Mouse (Mus musculus): ENCODE results near the gene Sae1.

The Sae1 gene

GRCm38 (mm10) chr7:16287016-16287415 lies 100.6 kb downstream of the Sae1 start:
- TF ChIP-seq GATA4 (IDR thresholded peaks at IDR 0.05; ENCODE audit: insufficient replicate concordance, low read length) = no peak

DNA sequence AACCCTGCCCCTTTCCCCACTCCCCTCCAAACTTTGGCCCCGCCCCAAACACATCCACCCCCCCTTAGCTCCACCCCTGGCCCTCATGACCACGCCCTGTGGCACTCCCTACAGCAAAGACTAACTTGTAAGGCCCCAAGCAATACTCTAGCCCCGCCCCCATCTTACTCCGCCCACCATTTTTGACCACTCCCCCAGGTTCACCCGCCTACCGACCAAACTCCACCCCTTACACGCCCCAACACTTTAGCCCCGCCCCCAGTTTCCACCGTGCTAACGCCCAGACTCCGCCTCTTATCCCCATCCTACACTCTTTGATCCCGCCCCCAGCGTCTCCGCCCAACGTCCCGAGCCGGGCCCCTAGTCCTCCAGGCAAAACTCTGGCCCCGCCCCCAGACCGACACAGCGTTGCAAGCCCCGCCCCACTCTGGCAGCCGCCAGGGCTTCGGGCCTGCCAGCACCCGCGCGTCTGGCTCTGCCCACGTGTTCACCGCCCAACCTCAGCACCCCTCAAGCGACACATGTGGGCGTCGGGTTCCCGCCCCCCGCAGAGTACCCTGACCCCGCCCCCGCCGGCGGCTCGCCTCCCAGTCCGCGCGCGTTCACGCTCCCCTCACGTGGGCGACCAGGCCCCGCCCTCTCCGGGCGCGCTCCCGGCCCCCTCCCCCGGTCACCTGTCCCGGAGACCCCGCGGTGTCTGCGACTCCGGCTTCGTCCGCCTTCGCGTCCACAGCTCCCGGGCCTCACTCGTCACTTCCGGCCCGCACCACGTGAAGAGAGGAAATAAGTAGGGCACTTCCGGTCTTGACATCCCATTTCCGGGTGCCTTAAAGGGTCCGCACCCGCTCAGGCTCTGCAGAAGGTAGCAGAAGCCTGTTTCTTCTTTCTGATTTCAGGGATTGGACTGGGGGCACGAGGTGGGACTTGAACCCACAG lies 101.3 kb downstream of the Sae1 start, which contains the start of gene Ccdc9:
Gene Ccdc9, minus strand, starts transcription at position 770 of the 936 bp plus-strand sequence.
- no peak for TF ChIP-seq GATA4 (IDR thresholded peaks at IDR 0.05; ENCODE audit: insufficient replicate concordance, low read length)

DNA sequence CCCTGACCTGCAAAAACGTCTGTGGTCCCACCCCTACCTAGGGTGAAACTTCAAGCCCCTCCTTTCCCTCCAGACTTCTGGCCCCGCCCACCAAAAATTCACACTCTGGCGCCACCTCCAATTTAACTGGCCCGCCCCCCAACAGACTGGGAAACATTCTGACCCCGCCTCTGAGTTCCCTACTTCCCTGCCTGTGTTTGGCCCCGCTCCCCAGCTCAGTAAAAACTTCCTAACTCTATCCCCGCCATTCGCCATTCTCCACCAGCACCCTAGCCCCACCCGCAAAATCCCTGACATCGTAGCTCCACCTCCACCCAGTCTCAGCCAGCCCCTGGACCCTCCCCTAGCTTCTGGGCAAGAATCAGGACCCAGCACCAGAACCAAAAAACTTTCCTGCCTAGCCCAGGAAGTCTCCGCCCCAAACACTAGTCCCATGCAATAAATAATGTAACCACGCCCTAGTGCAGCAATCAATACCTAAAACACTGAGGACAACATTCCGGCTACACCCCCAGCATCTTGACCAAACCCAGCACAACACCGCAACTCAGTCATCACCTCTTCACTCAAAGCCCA lies 102.1 kb downstream of the Sae1 start:
- TF ChIP-seq GATA4 (IDR thresholded peaks at IDR 0.05; ENCODE audit: insufficient replicate concordance, low read length) = no peak

- no peak for TF ChIP-seq GATA4 (IDR thresholded peaks at IDR 0.05; ENCODE audit: insufficient replicate concordance, low read length)
These were observed 102.7 kb downstream of the Sae1 start for GRCm38 (mm10) chr7:16284904-16285303.

DNA sequence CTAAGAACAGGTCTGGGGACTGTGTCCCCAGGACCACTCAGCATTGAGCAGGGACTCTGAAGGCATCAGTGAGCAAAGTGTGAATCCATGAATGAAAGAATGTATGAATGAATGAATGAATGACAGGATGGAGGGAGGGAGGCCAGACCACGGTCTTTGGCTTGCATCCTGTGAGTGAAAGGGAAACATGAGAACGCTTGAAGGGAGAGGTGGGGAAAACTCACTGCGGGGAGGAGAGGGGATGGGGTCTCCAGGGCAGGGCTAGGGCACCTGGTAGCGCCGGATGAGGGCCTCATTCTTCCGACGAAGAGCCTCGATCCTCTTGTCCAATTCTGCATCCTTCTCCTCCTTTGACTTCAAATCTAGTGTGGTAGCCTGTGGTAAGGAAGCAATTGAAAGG lies 103.6 kb downstream of the Sae1 start:
- TF ChIP-seq GATA4 (IDR thresholded peaks at IDR 0.05; ENCODE audit: insufficient replicate concordance, low read length) = no peak

- TF ChIP-seq GATA4 (IDR thresholded peaks at IDR 0.05; ENCODE audit: insufficient replicate concordance, low read length) = no peak
These were observed 105.3 kb downstream of the Sae1 start for GRCm38 (mm10) chr7:16282334-16282733.

DNA sequence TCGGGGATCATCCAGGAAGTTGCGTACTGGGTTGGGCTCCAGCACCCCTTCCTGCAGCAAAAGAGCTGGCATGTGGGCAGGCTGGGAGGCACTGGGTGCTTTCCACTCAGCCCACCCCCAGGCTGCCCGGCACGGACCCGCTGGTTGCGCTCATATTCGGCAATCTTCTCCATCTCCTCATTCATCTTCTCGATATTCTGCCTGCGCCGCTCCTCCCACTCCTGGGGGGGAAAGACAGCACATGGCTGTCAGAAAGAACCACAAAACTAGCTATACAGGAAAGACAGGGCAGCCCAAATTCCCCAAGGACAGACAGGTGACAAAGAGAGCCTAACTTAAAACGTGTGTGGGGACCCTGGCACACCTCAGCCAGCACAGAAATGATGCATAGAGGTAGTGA lies 106.9 kb downstream of the Sae1 start:
- TF ChIP-seq GATA4 (IDR thresholded peaks at IDR 0.05; ENCODE audit: insufficient replicate concordance, low read length) = no peak

DNA sequence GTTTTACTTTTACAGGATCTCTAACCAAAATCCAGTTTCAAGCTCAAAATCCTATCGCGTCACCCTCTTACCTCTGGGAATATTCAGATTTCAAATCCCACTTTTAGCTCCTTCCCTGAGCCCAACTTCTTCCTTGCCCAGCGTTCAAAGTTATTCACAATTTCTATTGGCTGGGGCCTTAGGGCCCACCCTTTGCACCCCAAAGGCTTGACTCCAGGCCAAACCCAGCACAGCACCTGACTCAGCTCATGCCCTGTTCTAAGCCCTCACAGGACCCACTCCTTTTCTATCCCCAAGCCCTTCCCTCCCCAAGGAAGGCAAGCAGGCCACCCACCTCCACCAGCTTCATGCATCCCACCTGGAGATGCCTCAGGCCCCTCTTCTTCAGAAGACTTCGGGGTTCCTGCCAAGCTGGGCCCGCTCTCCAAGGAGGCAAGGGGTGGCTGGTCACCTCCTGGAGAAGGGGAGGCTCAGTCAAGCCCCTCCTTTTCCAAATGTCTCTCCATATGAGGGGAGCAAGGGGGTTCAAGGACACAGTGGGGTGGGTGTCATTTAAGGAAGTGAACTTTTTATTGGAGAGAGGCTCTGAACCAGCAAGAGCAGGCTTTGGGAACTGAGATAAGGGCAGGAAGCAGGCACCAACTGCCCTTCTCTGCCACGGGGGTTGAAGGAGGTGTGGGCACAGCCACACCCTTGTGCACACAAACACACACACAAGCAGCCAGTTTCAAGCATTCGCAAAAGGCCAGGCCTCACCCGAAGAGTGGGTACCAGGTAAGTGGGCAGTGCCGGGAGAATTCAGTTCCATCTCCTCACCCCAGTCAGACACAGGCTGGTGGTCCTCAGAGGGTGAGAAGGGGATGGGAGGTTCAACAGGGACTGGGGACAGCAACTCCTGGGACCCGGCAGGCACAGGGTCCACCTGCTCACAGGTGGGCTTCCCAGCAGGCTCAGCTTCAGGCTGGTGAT lies 112.4 kb downstream of the Sae1 start:
- TF ChIP-seq GATA4 (IDR thresholded peaks at IDR 0.05; ENCODE audit: insufficient replicate concordance, low read length) = no peak

DNA sequence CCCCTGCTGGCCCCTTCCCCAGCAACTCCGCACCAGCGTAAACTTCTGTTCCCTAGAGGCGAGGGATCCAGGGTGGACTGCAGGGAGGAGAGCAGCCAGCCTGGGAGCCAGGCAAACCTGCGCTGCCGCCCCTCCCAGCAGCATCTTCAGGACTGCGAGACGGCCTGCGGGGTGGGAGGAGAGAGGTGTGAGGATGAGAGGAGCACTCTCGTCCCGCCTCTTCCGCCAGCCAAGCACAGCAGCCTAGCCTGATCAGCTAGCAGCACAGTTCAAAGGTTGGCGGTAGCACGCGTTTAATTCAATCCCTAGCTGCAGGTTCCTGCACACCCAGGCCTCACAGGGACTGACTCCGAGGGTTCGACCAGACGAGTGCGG lies 113.9 kb downstream of the Sae1 start:
- no peak for TF ChIP-seq GATA4 (IDR thresholded peaks at IDR 0.05; ENCODE audit: insufficient replicate concordance, low read length)

GRCm38 (mm10) chr7:16273081-16273765 lies 114.4 kb downstream of the Sae1 start, which contains the start of gene Inafm1:
Gene Inafm1, minus strand, starts transcription at chr7:16273617.
- peak; percentile 68; the same call in 1 of the 2 replicates for TF ChIP-seq GATA4 (IDR thresholded peaks at IDR 0.05; ENCODE audit: insufficient replicate concordance, low read length)

GRCm38 (mm10) chr7:16272681-16273080 lies 114.9 kb downstream of the Sae1 start:
- no peak for TF ChIP-seq GATA4 (IDR thresholded peaks at IDR 0.05; ENCODE audit: insufficient replicate concordance, low read length)

DNA sequence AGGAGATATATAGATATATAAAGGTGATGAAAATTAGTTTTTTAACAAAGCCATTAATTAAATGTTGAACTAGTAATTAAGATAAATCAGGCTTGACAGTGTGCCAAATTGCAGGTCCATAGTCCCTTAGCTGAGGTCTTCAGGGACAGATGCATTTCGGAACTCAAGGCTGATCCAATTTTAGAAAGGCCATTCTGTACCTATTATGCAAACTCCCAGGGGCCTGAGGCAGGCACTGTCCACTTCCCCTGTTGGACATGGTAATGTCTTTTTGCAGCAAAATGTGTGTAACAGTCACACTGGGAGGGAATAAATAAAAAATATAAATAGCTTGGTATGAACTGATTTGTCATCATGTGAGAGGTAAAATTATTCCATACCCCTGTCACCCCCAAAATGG lies 116.5 kb downstream of the Sae1 start:
- no peak for TF ChIP-seq GATA4 (IDR thresholded peaks at IDR 0.05; ENCODE audit: insufficient replicate concordance, low read length)

Data from liver, adult (tissue).